Mouse (Mus musculus) kidney, adult 2 months (tissue): ENCODE results near the gene Pxt1.

ENCODE experiments used
- CTCF ChIP-seq: fragments of 200-500 bp; conservative IDR thresholded peaks from 2 replicates; pipeline ENCODE4 v1.5.1; 2011; ENCODE audit warnings: low read depth, mild to moderate bottlenecking, control low read depth, low read length, moderate library complexity, mixed read lengths; ENCODE audit not compliant: insufficient read depth, insufficient read length
- POLR2A ChIP-seq: fragments of 200-500 bp; IDR thresholded peaks from one replicate; pipeline ENCODE4 v1.6.1; 2011; ENCODE audit warnings: low read depth, low read length, control low read depth

GRCm38 (mm10) chr17:28936133-28936532, 7.5 kb downstream of the Pxt1 start:
- TF ChIP-seq CTCF (no peak), POLR2A (no peak)
